Mouse (Mus musculus) forebrain, embryonic 12.5 days (tissue): ENCODE measurements around the gene Serpind1. TPM values are rescaled to one million over a fixed set of nuclear protein-coding genes. Genes with fewer than 3 reads are reported as not detected.

Source experiments
- ATAC-seq: fragments of 200-750 bp; cut with Nextera tagmentation; 2 replicates; pipeline ENCODE4 v1.8.0; 2017; ENCODE audit warnings: moderate TSS enrichment; ENCODE audit not compliant: low FRiP score
- H3K27ac ChIP-seq: fragments of 300-500 bp; sonication (generic); 2 replicates; pipeline ENCODE4 v1.5.1; 2016; ENCODE audit warnings: mild to moderate bottlenecking
- H3K27me3 ChIP-seq: fragments of 300-500 bp; sonication (generic); 2 replicates; pipeline ENCODE4 v1.6.1; 2016; ENCODE audit warnings: mild to moderate bottlenecking
- H3K36me3 ChIP-seq: fragments of 300-500 bp; sonication (generic); replicated peaks from 2 replicates; pipeline ENCODE4 v1.6.1; 2016; ENCODE audit warnings: mild to moderate bottlenecking
- H3K4me1 ChIP-seq: fragments of 300-500 bp; sonication (generic); 2 replicates; pipeline ENCODE4 v1.6.1; 2016
- H3K4me2 ChIP-seq: fragments of 300-500 bp; sonication (generic); 2 replicates; pipeline ENCODE4 v1.6.1; 2016; ENCODE audit warnings: mild to moderate bottlenecking, moderate library complexity
- H3K4me3 ChIP-seq: fragments of 300-500 bp; sonication (generic); replicated peaks from 2 replicates; pipeline ENCODE4 v1.5.1; 2016; ENCODE audit warnings: mild to moderate bottlenecking
- H3K9ac ChIP-seq: fragments of 300-500 bp; sonication (generic); 2 replicates; pipeline ENCODE4 v1.6.1; 2016; ENCODE audit warnings: mild to moderate bottlenecking
- H3K9me3 ChIP-seq: fragments of 300-500 bp; sonication (generic); 2 replicates; pipeline ENCODE4 v1.6.1; 2016
- WGBS: fragments of 180-500 bp; shearing (Covaris S2); methylation state at CpG from one replicate; pipeline ENCODE4 v1.1.7; 2016; 5-methylcytosine and 5-hydroxymethylcytosine counted together
- polyA plus RNA-seq: library from polyadenylated mRNA; unstranded; fragments of >200 nt; fragmentation: Nextera tagmentation; extraction: Ambion mirVana; gene quantifications from 2 replicates; pipeline ENCODE4 v1.2.1, GENCODE M21; 2016

Gene Serpind1
- polyA plus RNA-seq, 1 experiment from 2014 or later: 0.33 TPM

- Histone ChIP-seq H3K36me3 (peaks cover 33% of the 10 kb centered on the region), H3K4me3 (no peak overlapping the region), H3K9me3 (no peaks in the 10 kb centered on the region), H3K27ac (no peak overlapping the region), H3K27me3 (no peaks in the 10 kb centered on the region), H3K4me2 (no peak overlapping the region), H3K4me1 (no peaks in the 10 kb centered on the region), H3K9ac (no peak overlapping the region)
- WGBS: 92% methylated on average over 4 of the region's 4 CpGs
- no peak for ATAC-seq
These were observed 51.1 kb downstream of the Serpind1 start for GRCm38 (mm10) chr16:17382306-17382705.

DNA sequence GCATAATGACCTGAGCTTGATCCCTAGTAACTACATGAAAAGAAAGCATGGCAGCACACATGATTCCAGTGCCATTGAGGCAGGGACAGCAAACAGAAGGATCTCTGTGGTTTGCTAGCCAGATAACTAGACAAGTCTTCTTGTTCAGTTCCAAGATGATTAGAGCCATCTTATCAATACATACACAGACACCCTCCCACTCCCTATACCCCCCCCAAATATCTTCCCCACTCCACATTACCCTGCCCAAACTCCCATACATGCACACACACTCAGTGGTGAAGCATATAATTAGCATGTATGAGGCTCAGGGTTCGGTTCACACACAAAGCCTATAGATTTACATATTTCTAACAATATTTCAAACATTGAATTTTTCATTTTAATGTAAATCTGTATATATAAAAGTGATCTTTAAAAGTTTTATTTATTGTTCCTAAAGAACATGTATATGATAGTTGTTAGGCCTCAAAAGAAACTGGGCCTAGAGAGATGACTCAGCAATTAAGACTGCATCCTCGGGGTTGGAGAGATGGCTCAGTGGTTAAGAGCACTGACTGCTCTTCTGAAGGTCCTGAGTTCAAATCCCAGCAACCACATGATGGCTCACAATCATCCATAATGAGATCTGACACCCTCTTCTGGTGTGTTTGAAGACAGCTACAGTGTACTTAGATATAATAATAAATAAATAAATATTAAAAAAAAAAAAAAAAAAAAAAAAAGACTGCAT is 52.6 kb downstream of the Serpind1 start:
- H3K27me3 ChIP-seq: no peaks in the 10 kb centered on the region
- H3K9me3 ChIP-seq: no peaks in the 10 kb centered on the region
- ATAC-seq: no peak
- WGBS: 87% methylated on average over 2 of the region's 2 CpGs
- H3K4me2 ChIP-seq: no peak overlapping the region
- no peaks in the 10 kb centered on the region for H3K4me1 ChIP-seq
- H3K27ac ChIP-seq: no peak overlapping the region
- peaks cover 25% of the 10 kb centered on the region for H3K36me3 ChIP-seq
- H3K4me3 ChIP-seq: no peak overlapping the region
- no peak overlapping the region for H3K9ac ChIP-seq

- Histone ChIP-seq H3K27ac (no peak overlapping the region), H3K4me3 (no peak overlapping the region), H3K4me2 (no peak overlapping the region), H3K36me3 (peaks cover 7% of the 10 kb centered on the region; the same call in 1 of the 2 replicates), H3K9ac (no peak overlapping the region), H3K4me1 (no peaks in the 10 kb centered on the region; the same call in 1 of the 2 replicates), H3K27me3 (no peaks in the 10 kb centered on the region), H3K9me3 (no peaks in the 10 kb centered on the region)
- no peak for ATAC-seq
- WGBS: 83% methylated on average over 4 of the region's 4 CpGs
These were observed 61.6 kb downstream of the Serpind1 start for GRCm38 (mm10) chr16:17392784-17393183.

Other genes starting within 250 kb of the Serpind1 start
- 149 and 160 TPM in 2 replicates for gene Ppil2, start 220.1 kb upstream of the Serpind1 start, polyA plus RNA-seq
- 79.2 and 79.9 TPM in 2 replicates for gene 2610318N02Rik, start 206.2 kb upstream of the Serpind1 start, polyA plus RNA-seq
- 63.8 and 66.3 TPM in 2 replicates for gene Sdf2l1, start 199.0 kb upstream of the Serpind1 start, polyA plus RNA-seq
- 8.0 and 9.6 TPM in 2 replicates for gene Ydjc, start 186.8 kb upstream of the Serpind1 start, polyA plus RNA-seq
- gene Ccdc116, start 184.1 kb upstream of the Serpind1 start, polyA plus RNA-seq: 0.63 and 0.65 TPM in 2 replicates
- 388 and 407 TPM in 2 replicates for gene Ube2l3, start 128.7 kb upstream of the Serpind1 start, polyA plus RNA-seq
- 1.9 and 2.1 TPM in 2 replicates for gene Rimbp3, start 122.8 kb upstream of the Serpind1 start, polyA plus RNA-seq
- gene Hic2, start 97.8 kb upstream of the Serpind1 start, polyA plus RNA-seq: 12.7 and 13.4 TPM in 2 replicates
- gene Tmem191c, start 55.3 kb upstream of the Serpind1 start, polyA plus RNA-seq: 13.9 and 14.3 TPM in 2 replicates
- 15.5 and 16.9 TPM in 2 replicates for gene Snap29, start 74.6 kb downstream of the Serpind1 start, polyA plus RNA-seq
- 59.7 and 67.8 TPM in 2 replicates for gene Pi4ka, start 74.9 kb downstream of the Serpind1 start, polyA plus RNA-seq
- 101 and 117 TPM in 2 replicates for gene Crkl, start 120.6 kb downstream of the Serpind1 start, polyA plus RNA-seq
- gene Aifm3, start 158.2 kb downstream of the Serpind1 start, polyA plus RNA-seq: 6.8 and 8.3 TPM in 2 replicates
- 101 TPM in 2 replicates for gene Lztr1, start 177.3 kb downstream of the Serpind1 start, polyA plus RNA-seq
- gene Thap7, start 199.8 kb downstream of the Serpind1 start, polyA plus RNA-seq: 57.5 and 57.6 TPM in 2 replicates
- gene Lrrc74b, start 229.9 kb downstream of the Serpind1 start, polyA plus RNA-seq: 0.17 and 0.31 TPM in 2 replicates
- gene P2rx6, start 230.5 kb downstream of the Serpind1 start, polyA plus RNA-seq: 0.42 and 0.59 TPM in 2 replicates